Mouse (Mus musculus) liver, adult 2 months (tissue): Measurements from ENCODE around the gene Prrx2.

Experiments used
- CTCF ChIP-seq: fragments of 200-500 bp; IDR thresholded peaks from 2 replicates; pipeline ENCODE4 v1.5.1; 2011; ENCODE audit warnings: low read depth, low read length, control low read depth
- POLR2A ChIP-seq: fragments of 200-500 bp; IDR thresholded peaks from 2 replicates; pipeline ENCODE4 v1.6.1; 2011; ENCODE audit warnings: low read length, control low read depth; ENCODE audit not compliant: insufficient read depth; ENCODE audit errors: extremely low read depth

DNA sequence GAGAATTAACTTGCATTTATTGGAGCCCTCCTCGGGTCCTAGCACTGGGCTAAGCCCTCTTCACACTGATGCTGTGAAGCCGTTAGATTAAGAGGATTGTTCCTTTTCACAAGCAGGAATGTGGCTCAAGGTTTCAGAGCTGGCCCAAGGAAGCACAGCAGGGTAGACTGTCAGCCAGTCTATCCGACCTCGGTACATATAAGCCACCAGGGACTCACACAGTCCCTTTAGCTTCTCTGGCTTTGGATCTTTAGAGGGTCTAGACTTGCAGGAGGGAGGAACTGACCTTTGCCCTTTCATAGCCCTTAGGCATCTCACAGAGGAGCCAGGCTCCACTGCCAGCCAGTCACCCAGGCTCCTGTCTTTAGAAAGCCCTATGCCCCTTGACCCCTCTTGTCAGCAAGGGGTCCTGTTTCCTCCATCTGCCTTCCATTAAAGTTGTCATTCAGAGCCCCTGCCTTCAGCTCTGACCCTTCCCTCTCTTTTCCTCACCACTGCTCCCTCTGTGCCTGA is 4.4 kb upstream of the Prrx2 start, which contains the start of gene Asb6:
- no peak for TF ChIP-seq POLR2A
- TF ChIP-seq CTCF = no peak
